Mouse (Mus musculus): Measurements from ENCODE around the gene Rsph3b.
"Not testable (repeated sequence)": the region's sequence is repeated elsewhere in the genome, so short reads cannot be mapped to it uniquely, and the experiment has no call there.

DNA sequence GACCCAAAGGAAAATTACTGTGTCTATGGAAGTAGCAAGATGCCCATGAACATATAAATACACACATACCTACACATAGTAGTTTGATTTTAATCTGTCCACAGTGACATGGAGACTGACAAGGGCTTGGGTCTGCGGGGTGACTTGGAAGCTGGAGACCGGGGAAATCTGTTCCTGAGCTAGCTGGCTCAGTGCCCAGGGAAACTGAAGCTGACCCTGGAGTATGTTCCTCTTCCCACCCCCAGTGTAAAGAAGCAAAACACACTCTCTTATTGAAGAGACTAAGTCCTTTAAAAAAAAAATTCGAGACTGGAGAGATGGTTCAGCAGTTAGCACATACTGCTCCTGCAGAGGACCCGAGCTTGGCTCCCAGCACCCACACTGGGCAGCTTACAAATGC lies 14.5 kb upstream of the Rsph3b start:
- not testable (repeated sequence) for TF ChIP-seq CTCF, POLR2A (IDR thresholded peaks at IDR 0.05; ENCODE audit: extremely low read depth, insufficient read depth, low read length)
